Mouse (Mus musculus) spleen, postnatal 14 days (tissue): ENCODE data around the gene Gm4787.
"Not testable (repeated sequence)": the region's sequence is repeated elsewhere in the genome, so short reads cannot be mapped to it uniquely, and the experiment has no call there.

Source experiments
- DNase-seq, 2 experiments: peaks; one replicate each; pipeline ENCODE4 v3.0.0; 2021 to 2022; ENCODE audit warnings: low spot score in 2 of 2

The Gm4787 gene

DNA sequence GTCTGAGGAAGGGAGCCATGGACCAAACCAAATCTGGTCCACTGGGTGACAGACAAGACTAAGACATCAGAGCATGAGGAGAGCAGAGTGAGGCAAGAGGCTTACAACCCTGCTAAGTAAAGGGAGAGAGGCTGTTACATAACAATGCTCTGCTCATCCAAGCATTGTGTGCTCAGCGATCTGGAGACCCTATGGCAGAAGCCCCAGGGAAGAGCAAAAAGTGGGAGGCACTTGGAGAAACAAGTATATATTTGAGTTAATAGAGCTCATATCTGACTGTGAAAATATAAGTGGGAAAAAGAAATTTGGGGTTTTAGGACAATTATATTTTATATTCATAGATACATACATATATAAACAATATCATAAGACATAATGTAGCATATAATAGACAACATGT lies at the start of gene Gm4787:
Gm4787 (minus strand) TSS at position 101 of the 400 bp plus-strand sequence.
- DNase-seq = not testable (repeated sequence)

DNA sequence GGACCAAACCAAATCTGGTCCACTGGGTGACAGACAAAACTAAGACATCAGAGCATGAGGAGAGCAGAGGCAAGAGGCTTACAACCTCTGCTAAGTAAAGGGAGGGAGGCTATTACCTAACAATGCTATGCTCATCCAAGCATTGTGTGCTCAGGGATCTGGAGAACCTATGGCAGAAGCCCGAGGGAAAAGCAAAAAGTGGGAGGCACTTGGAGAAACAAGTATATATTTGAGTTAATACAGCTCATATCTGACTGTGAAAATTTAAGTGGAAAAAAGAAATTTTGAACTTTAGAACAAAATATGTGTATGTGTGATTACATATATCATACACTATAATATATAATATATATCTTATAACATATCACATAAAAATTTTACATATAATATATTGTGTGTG lies 42.6 kb upstream of the Gm4787 start, which contains the start of gene Adam4:
Adam4 (minus strand) TSS at position 101 of the 400 bp plus-strand sequence.
- DNase-seq = no peak

DNA sequence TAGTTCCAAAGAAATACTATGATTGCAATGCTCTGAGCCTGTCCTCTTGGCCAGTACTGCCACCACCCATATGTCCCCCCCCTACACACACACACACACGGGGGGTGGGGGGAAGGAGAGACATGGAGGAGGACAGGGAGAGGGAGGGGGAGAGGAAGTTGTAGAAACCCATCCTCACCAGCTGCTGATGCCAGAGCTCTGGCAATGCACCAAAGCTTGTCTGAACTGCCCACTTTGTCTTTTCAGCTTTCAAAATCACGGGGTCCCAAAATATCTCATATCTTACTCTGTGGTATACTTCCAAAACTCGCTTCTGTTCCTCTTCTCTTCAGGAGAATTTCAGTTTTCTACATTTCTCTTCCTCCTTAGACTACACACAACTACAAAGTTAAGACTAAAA lies 33.9 kb upstream of the Gm4787 start:
- DNase-seq = no peak

- DNase-seq = no peak
Observed at GRCm38 (mm10) chr12:81408966-81409365, 29.7 kb upstream of the Gm4787 start.

- peak in 1 of 2 experiments; percentile 21 for DNase-seq
Observed at GRCm38 (mm10) chr12:81402187-81402586, 22.9 kb upstream of the Gm4787 start.

- no peak for DNase-seq
Observed at GRCm38 (mm10) chr12:81333841-81334240, 45.4 kb downstream of the Gm4787 start.

DNA sequence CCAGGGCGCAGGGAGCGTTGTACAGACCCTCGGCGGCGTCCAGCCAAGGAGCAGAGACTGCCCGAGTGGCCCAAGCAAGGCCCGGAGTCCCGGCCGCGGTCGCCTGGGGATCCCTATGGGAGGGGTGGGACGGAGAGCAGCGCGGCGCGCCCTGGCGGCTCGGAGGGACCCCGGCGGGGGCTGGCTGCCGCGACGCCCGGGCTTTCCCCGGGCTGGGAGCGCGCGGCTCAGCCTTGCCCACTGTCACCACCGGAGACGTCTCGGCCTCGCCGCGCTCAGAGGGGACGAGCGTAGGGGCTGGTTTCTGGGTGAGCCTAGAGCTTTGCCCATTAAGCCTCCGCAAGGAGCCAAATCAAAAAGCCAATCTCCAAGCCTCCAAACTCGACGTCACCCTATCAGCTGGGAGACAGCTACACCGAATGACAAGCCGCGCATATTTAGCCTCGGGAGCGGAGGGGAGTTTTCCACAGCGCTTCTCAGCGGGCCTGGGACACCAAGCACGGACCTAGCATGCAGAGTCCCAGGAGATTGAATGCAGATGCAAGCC lies 46.3 kb downstream of the Gm4787 start, which contains the start of gene Slc8a3:
Slc8a3 (minus strand) TSS at position 306 of the 547 bp plus-strand sequence.
- DNase-seq = no peak

DNA sequence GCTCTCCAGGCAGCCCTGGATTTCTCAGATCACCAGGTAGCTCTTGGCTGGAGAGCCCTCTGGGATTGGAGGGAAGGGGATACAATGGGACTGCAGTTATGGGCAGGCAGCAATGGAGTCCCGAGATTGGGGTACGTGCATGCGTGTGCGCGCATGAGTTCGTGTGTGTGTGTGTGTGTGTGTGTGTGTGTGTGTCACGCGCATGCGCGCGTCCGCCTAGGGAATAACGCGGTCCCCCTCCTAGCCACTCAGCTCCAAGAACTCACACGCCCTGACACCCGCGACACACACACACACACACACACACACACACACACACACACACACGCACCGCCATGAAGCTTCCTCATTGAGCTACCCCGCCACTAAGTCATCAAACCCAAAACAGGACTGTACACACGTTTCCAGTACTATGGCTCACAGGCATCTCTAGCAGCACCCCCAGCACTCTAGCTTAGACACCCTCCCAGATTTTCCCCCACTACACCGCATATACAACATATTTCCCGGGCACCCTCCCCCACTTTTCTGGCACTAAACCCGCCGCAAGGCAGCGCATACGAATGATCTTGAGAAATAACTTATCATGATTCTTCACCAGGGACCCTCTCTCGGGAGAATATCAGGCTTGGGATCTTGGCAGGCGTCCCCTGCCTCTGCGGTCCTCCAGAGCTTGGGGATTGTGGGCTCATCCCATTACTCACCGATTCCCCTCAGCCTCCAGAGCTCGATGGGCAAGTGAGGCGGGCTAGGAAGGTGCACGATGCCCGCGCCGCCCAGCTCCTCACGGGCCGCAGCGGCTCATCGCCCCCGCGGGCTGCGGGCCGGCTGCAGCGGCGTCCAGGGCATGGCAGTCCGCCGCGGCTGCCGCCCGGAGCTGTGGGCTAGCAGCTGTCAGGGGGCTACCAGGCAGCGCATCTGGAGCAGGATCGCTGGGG lies 47.1 kb downstream of the Gm4787 start:
- DNase-seq = no peak

GRCm38 (mm10) chr12:81331046-81331638 lies 48.1 kb downstream of the Gm4787 start:
- DNase-seq = no peak
